Mouse (Mus musculus): Measurements from ENCODE around the gene Mfsd13b. TPM values are rescaled to one million over a fixed set of nuclear protein-coding genes. Genes with fewer than 3 reads are reported as not detected.

Gene Mfsd13b
- polyA plus RNA-seq, 1 experiment from 2014 or later, result not detected

Other genes starting within 250 kb of the Mfsd13b start
- 0.54 and 1.0 TPM in 2 replicates for gene Vwa3a, start 243.2 kb upstream of the Mfsd13b start, polyA plus RNA-seq (2014; fragmentation: Nextera tagmentation; extraction: Ambion mirVana)
- gene Gm5737, start 170.1 kb upstream of the Mfsd13b start, polyA plus RNA-seq (2014; fragmentation: Nextera tagmentation; extraction: Ambion mirVana), result not detected in 2 replicates
- gene Eef2k, start 139.7 kb upstream of the Mfsd13b start, polyA plus RNA-seq (2014; fragmentation: Nextera tagmentation; extraction: Ambion mirVana), result 19.6 and 22.2 TPM in 2 replicates
- gene Polr3e, start 64.8 kb upstream of the Mfsd13b start, polyA plus RNA-seq (2014; fragmentation: Nextera tagmentation; extraction: Ambion mirVana), result 21.8 and 26.2 TPM in 2 replicates
- 17.5 and 21.0 TPM in 2 replicates for gene Cdr2, start 197 bp upstream of the Mfsd13b start, polyA plus RNA-seq (2014; fragmentation: Nextera tagmentation; extraction: Ambion mirVana)
- 142 and 151 TPM in 2 replicates for gene Mettl9, start 51.9 kb downstream of the Mfsd13b start, polyA plus RNA-seq (2014; fragmentation: Nextera tagmentation; extraction: Ambion mirVana)
- gene Igsf6, start 92.1 kb downstream of the Mfsd13b start, polyA plus RNA-seq (2014; fragmentation: Nextera tagmentation; extraction: Ambion mirVana), result 2.2 and 2.6 TPM in 2 replicates
- 0.85 and 1.1 TPM in 2 replicates for gene Otoa, start 99.1 kb downstream of the Mfsd13b start, polyA plus RNA-seq (2014; fragmentation: Nextera tagmentation; extraction: Ambion mirVana)